Mouse (Mus musculus) G1E (cell line): ENCODE measurements at regions not wholly inside any gene's neighbourhood (a gene's known extent, or its start where the extent isn't known, plus 50 kb on each side); places are given as distances from the start of the nearest gene placed in this dataset.

Experiments used
- ATAC-seq: 2 replicates; pipeline ENCODE4 v1.8.0; 2016; ENCODE audit warnings: mild to moderate bottlenecking; ENCODE audit not compliant: insufficient number of reproducible peaks, poor library complexity, low FRiP score, severe bottlenecking; ENCODE audit errors: extremely low read depth
- DNase-seq: peaks from one replicate; pipeline ENCODE4 v3.0.0; 2012; ENCODE audit warnings: low spot score
- H3K27me3 ChIP-seq: 2 replicates; pipeline ENCODE4 v1.6.1; 2012; ENCODE audit warnings: mild to moderate bottlenecking, low read length, inconsistent platforms; ENCODE audit not compliant: insufficient read depth
- H3K36me3 ChIP-seq: replicated peaks from 2 replicates; pipeline ENCODE3; 2012; ENCODE audit warnings: mild to moderate bottlenecking, inconsistent platforms
- H3K4me1 ChIP-seq: 2 replicates; pipeline ENCODE4 v1.6.1; 2012; ENCODE audit warnings: low read depth, low read length, inconsistent platforms, mixed read lengths; ENCODE audit not compliant: insufficient read depth
- H3K4me3 ChIP-seq: 2 replicates; pipeline ENCODE4 v1.5.1; 2012; ENCODE audit warnings: low read depth, mild to moderate bottlenecking, inconsistent platforms, low read length, moderate library complexity, mixed read lengths
- H3K9me3 ChIP-seq: replicated peaks from 2 replicates; pipeline ENCODE4 v1.6.1; 2012; ENCODE audit warnings: inconsistent platforms
- CTCF ChIP-seq: IDR thresholded peaks from 2 replicates; pipeline ENCODE4 v1.5.1; 2012; ENCODE audit warnings: low read depth, low read length, inconsistent platforms, mixed read lengths
- GATA1 ChIP-seq: IDR thresholded peaks from 2 replicates; pipeline ENCODE4 v1.6.1; 2012; ENCODE audit warnings: borderline replicate concordance, low read length, inconsistent platforms, mixed read lengths
- GATA2 ChIP-seq: IDR thresholded peaks from 2 replicates; pipeline ENCODE4 v1.6.1; 2012; ENCODE audit warnings: low read depth, low read length, inconsistent platforms, borderline replicate concordance
- POLR2AphosphoS5 ChIP-seq: IDR thresholded peaks from 2 replicates; pipeline ENCODE4 v1.6.1; 2012; ENCODE audit warnings: low read depth, low read length, inconsistent platforms; ENCODE audit not compliant: insufficient replicate concordance
- TAL1 ChIP-seq: conservative IDR thresholded peaks from 2 replicates; pipeline ENCODE4 v1.6.1; 2012; ENCODE audit warnings: low read depth, low read length, inconsistent platforms, mixed read lengths

- Histone ChIP-seq H3K4me1 (no peaks in the 10 kb centered on the region), H3K9me3 (no peaks in the 10 kb centered on the region; the same call in 1 of the 2 replicates), H3K4me3 (no peak overlapping the region), H3K36me3 (no peaks in the 10 kb centered on the region), H3K27me3 (no peaks in the 10 kb centered on the region)
- DNase-seq (no peak), ATAC-seq (no peak)
- TF ChIP-seq TAL1, result no peak
- no peak for TF ChIP-seq GATA1
- no peak for TF ChIP-seq POLR2AphosphoS5
- no peak for TF ChIP-seq GATA2
- no peak for TF ChIP-seq CTCF
These were observed 138.8 kb upstream of the Gpc5 start for GRCm38 (mm10) chr14:114953070-114953665.

GRCm38 (mm10) chr14:114954287-114954686, 137.7 kb upstream of the Gpc5 start:
- Histone ChIP-seq H3K27me3 (no peaks in the 10 kb centered on the region), H3K36me3 (no peaks in the 10 kb centered on the region), H3K9me3 (no peaks in the 10 kb centered on the region; the same call in 1 of the 2 replicates), H3K4me1 (no peaks in the 10 kb centered on the region), H3K4me3 (no peak overlapping the region)
- no peak for DNase-seq
- ATAC-seq, result no peak
- TF ChIP-seq CTCF, result no peak
- TF ChIP-seq GATA2, result no peak
- TF ChIP-seq GATA1, result no peak
- TF ChIP-seq TAL1, result no peak
- no peak for TF ChIP-seq POLR2AphosphoS5

GRCm38 (mm10) chr14:114955572-114955971, 136.4 kb upstream of the Gpc5 start:
- TF ChIP-seq GATA1, result no peak
- TF ChIP-seq GATA2, result no peak
- no peak for DNase-seq

GRCm38 (mm10) chr14:114960273-114960672, 131.7 kb upstream of the Gpc5 start:
- no peak for TF ChIP-seq GATA1
- no peak for TF ChIP-seq TAL1
- TF ChIP-seq GATA2, result no peak
- no peak for TF ChIP-seq POLR2AphosphoS5
- no peak for TF ChIP-seq CTCF
- no peak for ATAC-seq
- H3K4me3 ChIP-seq, result no peak overlapping the region

More at GRCm38 (mm10) chr14:114955572-114955971, 136.4 kb upstream of the Gpc5 start:
- Histone ChIP-seq H3K9me3 (peaks cover 5% of the 10 kb centered on the region), H3K4me3 (no peak overlapping the region), H3K27me3 (no peaks in the 10 kb centered on the region; the same call in 1 of the 2 replicates), H3K36me3 (no peaks in the 10 kb centered on the region), H3K4me1 (no peaks in the 10 kb centered on the region; the same call in 1 of the 2 replicates)
- ATAC-seq, result no peak

GRCm38 (mm10) chr14:114965941-114966340, 126.1 kb upstream of the Gpc5 start:
- Histone ChIP-seq H3K27me3 (no peaks in the 10 kb centered on the region), H3K36me3 (no peaks in the 10 kb centered on the region), H3K4me3 (no peak overlapping the region), H3K4me1 (no peaks in the 10 kb centered on the region), H3K9me3 (peaks cover 4% of the 10 kb centered on the region)
- ATAC-seq, result no peak
- no peak for DNase-seq
- TF ChIP-seq GATA2, result no peak
- no peak for TF ChIP-seq CTCF
- no peak for TF ChIP-seq TAL1
- TF ChIP-seq GATA1, result no peak
- no peak for TF ChIP-seq POLR2AphosphoS5

More at GRCm38 (mm10) chr14:114960273-114960672, 131.7 kb upstream of the Gpc5 start:
- DNase-seq, result no peak
- no peaks in the 10 kb centered on the region for H3K36me3 ChIP-seq
- H3K9me3 ChIP-seq, result peaks cover 8% of the 10 kb centered on the region
- H3K27me3 ChIP-seq, result no peaks in the 10 kb centered on the region; the same call in 1 of the 2 replicates
- H3K4me1 ChIP-seq, result no peaks in the 10 kb centered on the region; the same call in 1 of the 2 replicates

GRCm38 (mm10) chr14:114969020-114969419, 123.0 kb upstream of the Gpc5 start:
- no peaks in the 10 kb centered on the region for H3K4me1 ChIP-seq
- no peak for ATAC-seq
- H3K4me3 ChIP-seq, result no peak overlapping the region
- H3K27me3 ChIP-seq, result no peaks in the 10 kb centered on the region
- DNase-seq, result no peak
- no peak for TF ChIP-seq GATA1
- no peak for TF ChIP-seq GATA2
- no peak for TF ChIP-seq POLR2AphosphoS5
- no peak for TF ChIP-seq CTCF
- no peak for TF ChIP-seq TAL1
- H3K36me3 ChIP-seq, result no peaks in the 10 kb centered on the region
- no peaks in the 10 kb centered on the region for H3K9me3 ChIP-seq

GRCm38 (mm10) chr14:114981120-114981519, 110.9 kb upstream of the Gpc5 start:
- H3K9me3 ChIP-seq, result no peaks in the 10 kb centered on the region
- no peak for DNase-seq
- ATAC-seq, result no peak
- no peak overlapping the region for H3K4me3 ChIP-seq
- no peaks in the 10 kb centered on the region for H3K4me1 ChIP-seq
- no peaks in the 10 kb centered on the region for H3K36me3 ChIP-seq
- no peak for TF ChIP-seq TAL1
- TF ChIP-seq POLR2AphosphoS5, result no peak
- TF ChIP-seq GATA2, result no peak
- no peak for TF ChIP-seq CTCF
- no peak for TF ChIP-seq GATA1
- H3K27me3 ChIP-seq, result no peaks in the 10 kb centered on the region
